Mouse (Mus musculus): ENCODE results near the gene Irs4.
A peak's percentile ranks its signal among the peaks of the same experiment; 100 is the strongest.

Gene Irs4

DNA sequence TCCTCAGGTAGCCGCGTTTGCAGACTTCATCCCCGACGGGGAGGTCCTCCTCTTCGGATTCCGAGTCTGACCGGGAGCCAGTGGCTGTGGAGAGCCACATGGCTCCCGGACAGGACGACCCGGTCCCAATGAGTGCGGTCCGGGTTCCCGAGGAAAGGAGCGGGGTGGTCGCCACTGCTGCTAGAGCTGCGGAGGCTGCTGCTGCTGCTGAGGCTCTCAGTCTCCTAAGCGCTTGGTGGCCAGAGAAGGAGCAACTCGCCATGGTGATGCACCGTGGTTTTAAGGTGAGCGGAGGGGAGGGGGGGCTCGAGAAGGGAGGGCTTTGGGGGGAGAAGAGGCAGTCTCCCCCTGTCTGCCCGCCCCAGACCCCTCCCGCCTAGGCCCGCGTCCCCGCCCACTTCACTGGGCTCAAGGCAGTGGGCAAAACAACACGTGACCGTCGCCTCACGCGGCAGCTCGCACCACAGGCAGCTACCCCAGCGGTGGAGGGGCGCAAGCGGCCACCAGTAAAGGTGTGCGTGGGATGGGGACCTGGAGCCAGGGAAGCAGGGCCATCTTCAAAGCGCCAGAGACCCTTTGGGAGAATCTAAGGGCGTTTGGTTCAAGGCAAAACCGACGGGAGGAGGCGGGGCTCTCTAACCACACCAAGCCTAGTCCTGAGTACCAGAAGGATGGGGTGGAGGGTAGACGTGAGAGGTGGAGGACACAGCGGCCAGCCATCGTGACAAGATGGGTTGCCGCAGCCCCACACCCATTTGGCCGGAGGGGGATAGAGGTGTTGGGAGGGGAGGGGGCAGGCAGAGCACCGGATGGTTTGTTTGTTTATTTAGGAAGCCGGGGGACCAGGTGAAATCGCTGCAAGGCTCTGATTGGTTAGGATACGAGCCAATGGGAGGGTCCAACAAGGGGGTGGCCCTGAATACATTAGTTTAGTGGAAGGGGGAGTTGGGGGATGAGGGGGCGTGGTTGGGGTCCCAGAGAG, at the start of gene Irs4:
Gene Irs4, minus strand, starts transcription at position 327 of the 982 bp plus-strand sequence.
- DNase-seq (ENCODE audit: low read depth, low spot score) = peak; percentile 59

DNA sequence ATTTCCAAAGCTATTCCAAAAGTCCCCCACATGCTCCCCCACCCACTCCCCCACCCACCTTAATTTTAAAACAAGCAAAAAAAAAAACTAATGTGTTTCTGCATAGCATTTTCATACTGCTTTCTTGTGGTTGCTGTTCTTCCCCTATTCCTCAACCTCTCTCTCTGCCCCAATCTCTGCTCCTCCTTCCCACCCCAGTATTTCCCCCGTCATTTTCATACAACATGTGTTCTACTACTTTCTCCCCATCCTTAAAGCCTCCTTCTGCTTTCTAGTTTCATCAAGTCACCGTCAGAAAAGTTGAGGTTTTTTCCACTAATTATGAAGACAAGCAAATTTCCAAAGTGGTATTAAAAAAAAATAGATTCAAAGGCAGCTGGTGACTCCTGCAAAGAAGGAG, 25.3 kb upstream of the Irs4 start:
- no peak for DNase-seq (ENCODE audit: low read depth, low spot score)

DNA sequence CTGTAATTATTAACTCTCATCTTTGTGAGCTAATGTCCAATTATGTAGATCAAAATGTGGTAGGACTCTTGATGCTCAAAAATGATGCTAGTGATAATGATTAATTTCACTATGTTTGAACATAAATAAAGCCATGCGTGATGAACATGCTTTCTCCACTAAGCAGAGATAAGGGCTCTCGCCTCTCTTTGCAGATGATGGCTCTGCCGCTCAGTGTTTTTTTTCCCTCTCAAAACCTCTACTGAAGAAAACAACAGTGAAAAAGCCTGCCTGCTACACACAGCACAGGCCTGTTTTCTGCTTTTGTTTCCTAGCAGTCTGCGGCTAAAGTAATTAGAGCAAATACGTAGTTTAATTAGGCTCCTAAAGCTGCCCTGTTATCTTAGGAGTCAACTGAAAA, 4.5 kb upstream of the Irs4 start:
- DNase-seq (ENCODE audit: low read depth, low spot score) = no peak

DNA sequence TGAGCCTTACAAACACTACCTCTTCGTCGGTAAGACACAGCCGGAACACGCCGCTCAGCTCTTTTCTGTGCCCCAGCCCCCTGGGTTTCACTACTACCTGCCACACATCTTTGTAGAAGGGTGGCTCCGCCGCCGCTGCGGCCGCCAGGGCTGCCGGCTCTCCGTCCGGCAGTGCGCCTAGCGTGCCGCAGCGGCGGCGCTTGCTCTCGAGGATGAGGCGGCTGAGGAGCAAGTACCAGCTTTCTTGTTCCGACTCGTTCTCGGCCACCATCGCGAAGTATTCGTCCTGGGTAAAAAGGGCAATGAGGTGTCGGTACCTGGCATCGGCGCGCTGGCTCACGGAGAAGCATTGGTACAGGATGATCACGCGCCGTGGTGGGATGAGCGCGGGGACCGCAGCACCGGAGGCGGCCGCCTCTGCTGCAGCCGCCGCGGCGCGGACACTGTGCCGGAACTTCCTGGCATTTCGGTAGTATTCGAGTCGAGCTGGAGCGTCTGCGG, 622 bp downstream of the Irs4 start:
- peak; percentile 6 for DNase-seq (ENCODE audit: low read depth, low spot score)

DNA sequence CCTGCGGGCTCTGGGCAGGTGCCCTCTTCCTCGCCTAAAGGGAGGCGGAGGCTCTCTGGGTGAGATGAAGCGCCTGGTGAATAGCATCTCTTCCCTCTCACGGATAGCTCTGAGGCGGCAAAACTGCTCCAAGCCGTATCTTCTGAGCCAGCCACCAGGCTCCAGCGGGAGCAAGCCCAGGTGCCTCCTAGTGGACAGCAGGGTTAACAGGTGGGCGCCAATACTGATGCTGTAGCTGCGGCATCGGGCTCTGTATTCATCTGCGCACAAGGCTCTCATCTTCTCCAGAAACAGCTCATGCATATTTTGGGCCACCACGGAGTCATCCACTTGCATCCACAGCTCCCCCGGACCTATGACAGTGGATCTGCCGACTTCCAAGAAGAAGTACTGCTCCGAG, 1.1 kb downstream of the Irs4 start:
- DNase-seq (ENCODE audit: low read depth, low spot score) = no peak

DNA sequence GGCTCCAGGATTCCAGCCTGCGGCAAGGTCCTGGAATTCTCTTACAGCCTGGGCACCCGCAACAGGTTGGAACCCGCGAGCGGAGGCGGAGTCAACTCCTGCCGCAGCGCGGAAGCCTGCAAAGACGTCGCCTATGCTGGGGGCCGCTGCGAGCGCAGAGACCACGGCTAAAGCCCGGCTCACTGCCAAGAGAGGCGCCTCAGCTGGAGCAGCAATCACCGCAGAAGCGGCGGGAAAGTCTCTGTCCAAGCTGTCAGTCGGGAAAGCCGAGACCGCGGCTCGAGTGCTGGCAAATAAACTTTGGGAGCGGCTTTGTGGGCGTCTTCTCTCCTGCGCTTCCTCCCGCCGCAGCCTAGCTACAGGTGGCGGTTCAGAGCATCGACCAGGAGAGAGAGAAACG, 3.3 kb downstream of the Irs4 start:
- DNase-seq (ENCODE audit: low read depth, low spot score) = peak; percentile 36

Measured in R1 (cell line).